Comparison of ENCODE assay signal across 20 mouse cellular contexts in the genomic region with DNA sequence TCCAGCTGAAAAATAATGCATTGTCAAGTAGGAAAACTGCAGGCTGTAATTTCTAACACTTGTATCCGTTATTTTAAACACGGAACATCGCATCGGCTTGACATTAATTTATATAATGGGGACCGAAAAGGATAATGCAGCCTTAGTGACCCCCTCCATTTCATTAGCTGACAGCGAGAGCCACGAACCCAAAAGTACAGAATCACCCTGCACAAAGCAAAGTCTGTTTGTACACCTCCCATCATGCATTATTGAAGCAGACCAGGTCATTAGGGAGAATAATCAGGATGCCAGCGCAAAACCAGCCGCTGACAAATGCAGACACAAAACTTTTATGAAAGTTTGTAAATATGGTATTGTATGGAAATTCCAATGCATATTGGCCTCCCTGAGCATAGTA.
DNase-seq lines count a peak whose midpoint lies in the region; ATAC-seq lines count a peak whose summit lies in the region.
"Had no signal": no experiment of that assay in that cellular context is flagged by ENCODE, and none has a peak within 500 bp of the region (broad histone marks: within the 10 kb centered on the region; RNA-seq: fewer than 3 reads in every experiment).

No protein-coding gene starts in this region.

- H3K27me3 ChIP-seq in midbrain, embryonic 11.5 days (ENCODE audit: control insufficient read depth, insufficient read depth, low read length) = no peaks in the 10 kb centered on the region
- no peaks in the 10 kb centered on the region for H3K27me3 ChIP-seq in midbrain, embryonic 13.5 days
- H3K27me3 ChIP-seq: forebrain, embryonic 13.5 days; forebrain, embryonic 15.5 days had no signal

- H3K9ac ChIP-seq in midbrain, embryonic 11.5 days (ENCODE audit: low read length) = no peak overlapping the region
- H3K9ac ChIP-seq in midbrain, embryonic 13.5 days (replicated peaks) = no peak overlapping the region
- H3K9ac ChIP-seq: embryonic facial prominence, embryonic 13.5 days; forebrain, embryonic 13.5 days; forebrain, embryonic 15.5 days; forebrain, postnatal 0 days had no signal

- no peak overlapping the region for H3K4me2 ChIP-seq in midbrain, embryonic 11.5 days
- H3K4me2 ChIP-seq in midbrain, embryonic 13.5 days (replicated peaks) = no peak overlapping the region
- H3K4me2 ChIP-seq: embryonic facial prominence, embryonic 13.5 days; forebrain, embryonic 13.5 days; forebrain, embryonic 15.5 days had no signal

- no peaks in the 10 kb centered on the region for H3K36me3 ChIP-seq in midbrain, embryonic 11.5 days (ENCODE audit: control insufficient read depth, insufficient read depth, low read length)
- H3K36me3 ChIP-seq in midbrain, embryonic 13.5 days = no peaks in the 10 kb centered on the region
- H3K36me3 ChIP-seq: embryonic facial prominence, embryonic 13.5 days; forebrain, embryonic 15.5 days had no signal

- H3K4me1 ChIP-seq in midbrain, embryonic 11.5 days (ENCODE audit: control insufficient read depth, insufficient read depth, low read length) = no peaks in the 10 kb centered on the region
- H3K4me1 ChIP-seq in midbrain, embryonic 13.5 days (replicated peaks) = no peaks in the 10 kb centered on the region
- H3K4me1 ChIP-seq: embryonic facial prominence, embryonic 13.5 days; forebrain, embryonic 13.5 days; forebrain, embryonic 15.5 days had no signal

- no peak for ATAC-seq in midbrain, embryonic 11.5 days (ENCODE audit: low FRiP score)
- ATAC-seq in midbrain, embryonic 13.5 days = no peak
- ATAC-seq: activated CD4-positive, CD25-positive, alpha-beta regulatory T cell, adult 4 months; forebrain, embryonic 13.5 days; forebrain, embryonic 15.5 days; forebrain, postnatal 0 days; Patski had no signal

- DNase-seq in midbrain, embryonic 11.5 days (ENCODE audit: low spot score, missing footprints) = peak; percentile 60
- peak; percentile 77 for DNase-seq in retina, embryonic 14.5 days (ENCODE audit: low spot score)
- DNase-seq in kidney, adult 8-10 months = no peak
- DNase-seq in c-Kit-positive CD71-positive TER-119-positive erythroid progenitor cells, embryonic 14.5 days (ENCODE audit: low spot score) = no peak
- DNase-seq: adrenal gland, adult 8-10 months; adrenal gland, postnatal 14 days; adrenal gland, postnatal 36 days; cerebellum, adult 11 months; cerebellum, adult 18-20 months; cerebellum, adult 8-10 months; cerebellum, adult 9-11 months; cerebellum, postnatal 14 days; cerebellum, postnatal 36 days; forebrain, postnatal 0 days had no signal

- H3K9me3 ChIP-seq in midbrain, embryonic 11.5 days (ENCODE audit: control insufficient read depth, low read length) = no peaks in the 10 kb centered on the region
- no peaks in the 10 kb centered on the region for H3K9me3 ChIP-seq in midbrain, embryonic 13.5 days
- H3K9me3 ChIP-seq: embryonic facial prominence, embryonic 13.5 days; forebrain, embryonic 13.5 days; forebrain, embryonic 15.5 days had no signal

- H3K27ac ChIP-seq in midbrain, embryonic 11.5 days (ENCODE audit: low read depth, low read length) = no peak overlapping the region
- H3K27ac ChIP-seq in midbrain, embryonic 13.5 days = no peak overlapping the region
- H3K27ac ChIP-seq: embryonic facial prominence, embryonic 13.5 days; forebrain, embryonic 13.5 days; forebrain, embryonic 15.5 days had no signal

- H3K4me3 ChIP-seq in midbrain, embryonic 11.5 days (ENCODE audit: low read depth, low read length) = no peak overlapping the region
- H3K4me3 ChIP-seq in midbrain, embryonic 13.5 days (replicated peaks) = no peak overlapping the region
- H3K4me3 ChIP-seq: embryonic facial prominence, embryonic 13.5 days; forebrain, embryonic 13.5 days; forebrain, embryonic 15.5 days had no signal

- 88% methylated on average over 9 of the region's 9 CpGs for WGBS in midbrain, embryonic 11.5 days
- 86% methylated on average over 9 of the region's 9 CpGs for WGBS in midbrain, embryonic 13.5 days

Comparison
In these comparisons a context has a peak if more than half of its experiments do, and no peak if none do; other contexts are left out.
1. DNase-seq: peak in midbrain, embryonic 11.5 days (single experiment) and retina, embryonic 14.5 days (single experiment); none in kidney, adult 8-10 months (0 of 2) and c-Kit-positive CD71-positive TER-119-positive erythroid progenitor cells, embryonic 14.5 days (single experiment).